Mouse (Mus musculus) bone marrow, adult 2 months (tissue): ENCODE measurements around the gene Notch1. TPM values are rescaled to one million over a fixed set of nuclear protein-coding genes. Genes with fewer than 3 reads are reported as not detected.
A peak's percentile ranks its signal among the peaks of the same experiment; 100 is the strongest.

Source experiments
- H3K27ac ChIP-seq: fragments of 200-500 bp; 2 replicates; pipeline ENCODE4 v1.5.1; 2012; ENCODE audit warnings: low read depth, mild to moderate bottlenecking, control low read depth, inconsistent platforms, low read length; ENCODE audit not compliant: control insufficient read depth, poor library complexity, insufficient read depth
- H3K4me1 ChIP-seq: fragments of 200-500 bp; 2 replicates; pipeline ENCODE4 v1.6.1; 2011; ENCODE audit warnings: low read length; ENCODE audit not compliant: control insufficient read depth, insufficient read depth
- H3K4me3 ChIP-seq: fragments of 200-500 bp; replicated peaks from 2 replicates; pipeline ENCODE3; 2011; ENCODE audit warnings: mild to moderate bottlenecking, low read depth, low read length, control low read depth; ENCODE audit not compliant: control insufficient read depth
- CTCF ChIP-seq: fragments of 200-500 bp; IDR thresholded peaks from 2 replicates; pipeline ENCODE4 v1.5.1; 2011; ENCODE audit warnings: low read length, control low read depth; ENCODE audit not compliant: control insufficient read depth, insufficient read depth
- POLR2A ChIP-seq: fragments of 200-500 bp; IDR thresholded peaks from 2 replicates; pipeline ENCODE4 v1.6.1; 2011; ENCODE audit warnings: low read depth, mild to moderate bottlenecking, control low read depth, low read length, borderline replicate concordance; ENCODE audit not compliant: control insufficient read depth
- WGBS: fragments of 180-500 bp; shearing (Covaris S2); methylation state at CpG from one replicate; pipeline ENCODE4 v1.1.7; 2018; 5-methylcytosine and 5-hydroxymethylcytosine counted together
- polyA plus RNA-seq: library from polyadenylated mRNA; stranded (reverse); fragments of >200 nt; gene quantifications from 2 replicates; pipeline ENCODE4 v1.2.4, GENCODE M21; 2011; ENCODE audit warnings: low replicate concordance; ENCODE audit not compliant: missing spikeins, insufficient read depth, insufficient read length

Notch1 gene
- polyA plus RNA-seq, 1 experiment: 36.9 TPM

DNA sequence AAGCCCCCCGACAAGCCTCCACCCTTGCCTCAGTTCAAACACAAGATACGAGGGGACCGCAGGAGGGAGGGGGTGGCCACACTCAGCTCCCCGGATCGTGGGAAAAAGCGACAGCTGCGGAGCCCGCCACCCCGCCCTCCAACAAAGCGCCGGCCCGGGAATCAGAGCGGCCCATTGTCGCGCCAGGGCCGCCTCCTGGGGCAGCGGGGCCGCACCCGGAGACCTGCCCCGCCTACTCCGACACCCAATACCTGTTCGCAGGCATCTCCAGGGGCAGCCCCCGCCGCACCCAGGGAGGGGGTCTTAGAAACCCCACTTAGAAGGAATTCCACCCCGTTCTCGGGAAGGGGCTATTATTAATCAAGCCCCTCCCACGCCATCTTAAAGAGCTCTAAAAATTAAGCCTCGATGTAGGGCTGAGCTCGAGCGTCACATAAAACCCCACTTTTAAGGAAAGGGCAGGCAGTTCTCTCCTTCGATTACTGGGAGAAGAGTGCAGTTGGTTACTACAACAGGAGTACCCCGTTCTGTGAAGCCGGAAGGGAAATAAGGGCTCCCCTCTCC is 14.1 kb downstream of the Notch1 start:
- TF ChIP-seq POLR2A (no peak), CTCF (no peak)
- under 1% methylated on average over 33 of the region's 33 CpGs for WGBS
- peak overlapping the region; percentile 90 for H3K4me3 ChIP-seq
- H3K27ac ChIP-seq: peak overlapping the region; percentile 86; the same call in 1 of the 2 replicates
- peaks cover 7% of the 10 kb centered on the region; the same call in 1 of the 2 replicates for H3K4me1 ChIP-seq

DNA sequence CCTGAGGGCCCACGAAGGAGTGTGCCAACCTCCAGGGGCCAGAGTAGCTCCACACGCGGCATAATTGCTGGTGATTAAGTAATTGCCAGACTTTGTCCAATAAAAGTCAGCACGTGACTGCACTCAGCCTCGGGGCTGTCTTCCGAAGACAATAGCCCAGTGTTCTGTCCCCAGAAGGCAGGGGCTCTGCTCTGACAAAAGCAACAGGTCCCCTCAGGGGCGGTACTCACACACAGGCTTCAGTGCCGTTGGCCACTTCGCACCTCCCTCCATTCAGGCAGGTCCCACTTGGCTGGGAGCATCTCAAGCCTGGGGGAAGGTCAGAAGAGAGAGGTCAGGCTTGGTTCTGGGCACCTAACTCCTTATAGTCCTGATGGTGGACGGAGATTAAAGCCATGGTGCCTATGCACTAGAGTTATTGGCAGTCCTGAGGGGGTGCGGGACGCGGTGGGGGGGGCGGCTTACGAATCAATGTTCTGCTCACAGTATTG is 14.8 kb downstream of the Notch1 start:
- WGBS: 15% methylated on average over 15 of the region's 15 CpGs
- Histone ChIP-seq H3K4me3 (peak overlapping the region; percentile 64), H3K27ac (no peak overlapping the region; the same call in 1 of the 2 replicates), H3K4me1 (peaks cover 7% of the 10 kb centered on the region; the same call in 1 of the 2 replicates)
- TF ChIP-seq POLR2A: no peak

- 68% methylated on average over 14 of the region's 14 CpGs for WGBS
- TF ChIP-seq CTCF: no peak
- H3K4me1 ChIP-seq: peaks cover 7% of the 10 kb centered on the region
- no peak overlapping the region for H3K27ac ChIP-seq
- H3K4me3 ChIP-seq: no peak overlapping the region
These were observed 15.7 kb downstream of the Notch1 start for GRCm38 (mm10) chr2:26500599-26501370.

- TF ChIP-seq CTCF: no peak
- TF ChIP-seq POLR2A: no peak
- whole genome bisulfite sequencing: 77% methylated on average over 4 of the region's 4 CpGs
- H3K4me3 ChIP-seq: no peak overlapping the region
- peaks cover 7% of the 10 kb centered on the region for H3K4me1 ChIP-seq
- H3K27ac ChIP-seq: no peak overlapping the region
These were observed 16.4 kb downstream of the Notch1 start for GRCm38 (mm10) chr2:26500027-26500598.

- TF ChIP-seq CTCF (no peak), POLR2A (no peak)
- WGBS: 45% methylated on average over 8 of the region's 8 CpGs
- H3K4me1 ChIP-seq: peaks cover 8% of the 10 kb centered on the region
- H3K27ac ChIP-seq: no peak overlapping the region
- H3K4me3 ChIP-seq: no peak overlapping the region
These were observed 17.8 kb downstream of the Notch1 start for GRCm38 (mm10) chr2:26498694-26499093.

DNA sequence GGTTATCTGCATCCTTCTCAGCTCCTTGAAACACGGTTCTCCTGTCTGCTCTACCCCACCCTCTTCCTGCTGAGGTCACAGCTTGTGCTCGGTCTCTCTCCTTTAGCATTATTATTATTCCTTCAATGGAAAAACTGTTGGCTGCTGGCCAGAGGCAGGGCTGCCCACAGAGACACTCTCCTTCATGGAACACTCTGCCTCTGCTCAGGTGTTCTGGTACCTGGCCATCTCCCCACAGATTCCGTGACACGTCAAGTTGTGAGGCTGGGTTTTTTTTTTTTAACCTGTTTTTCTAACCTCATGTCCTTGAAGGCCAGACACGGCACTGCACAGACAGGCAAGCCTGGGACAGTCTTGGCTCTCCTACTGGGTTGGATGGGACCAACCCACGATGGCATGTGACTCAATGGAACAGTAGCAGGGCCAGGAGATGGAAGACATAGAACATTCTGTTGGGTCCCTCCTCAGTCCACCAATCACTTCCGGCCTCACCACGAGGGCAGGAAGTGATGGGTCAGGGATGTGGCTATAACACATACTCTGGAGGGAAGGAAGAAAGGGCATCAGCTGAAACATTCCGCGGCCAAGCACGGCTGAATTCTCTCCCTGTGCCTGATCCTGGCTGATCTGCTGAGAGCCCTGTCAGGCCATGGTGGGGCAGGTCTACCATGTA is 18.5 kb downstream of the Notch1 start:
- Histone ChIP-seq H3K4me3 (no peak overlapping the region), H3K27ac (no peak overlapping the region), H3K4me1 (peaks cover 12% of the 10 kb centered on the region)
- TF ChIP-seq CTCF (no peak), POLR2A (no peak)
- WGBS: 35% methylated on average over 11 of the region's 11 CpGs

GRCm38 (mm10) chr2:26496451-26496850 is 20.0 kb downstream of the Notch1 start:
- peaks cover 15% of the 10 kb centered on the region for H3K4me1 ChIP-seq
- TF ChIP-seq POLR2A (no peak), CTCF (no peak)
- H3K27ac ChIP-seq: no peak overlapping the region
- H3K4me3 ChIP-seq: no peak overlapping the region
- WGBS: 62% methylated on average over 3 of the region's 3 CpGs

GRCm38 (mm10) chr2:26495701-26496100 is 20.8 kb downstream of the Notch1 start:
- no peak overlapping the region for H3K4me3 ChIP-seq
- H3K27ac ChIP-seq: no peak overlapping the region
- peaks cover 15% of the 10 kb centered on the region for H3K4me1 ChIP-seq
- 53% methylated on average over 2 of the region's 2 CpGs for WGBS
- no peak for TF ChIP-seq POLR2A
- no peak for TF ChIP-seq CTCF
